ENCODE assay signal across 8 mouse cellular contexts in the genomic region with DNA sequence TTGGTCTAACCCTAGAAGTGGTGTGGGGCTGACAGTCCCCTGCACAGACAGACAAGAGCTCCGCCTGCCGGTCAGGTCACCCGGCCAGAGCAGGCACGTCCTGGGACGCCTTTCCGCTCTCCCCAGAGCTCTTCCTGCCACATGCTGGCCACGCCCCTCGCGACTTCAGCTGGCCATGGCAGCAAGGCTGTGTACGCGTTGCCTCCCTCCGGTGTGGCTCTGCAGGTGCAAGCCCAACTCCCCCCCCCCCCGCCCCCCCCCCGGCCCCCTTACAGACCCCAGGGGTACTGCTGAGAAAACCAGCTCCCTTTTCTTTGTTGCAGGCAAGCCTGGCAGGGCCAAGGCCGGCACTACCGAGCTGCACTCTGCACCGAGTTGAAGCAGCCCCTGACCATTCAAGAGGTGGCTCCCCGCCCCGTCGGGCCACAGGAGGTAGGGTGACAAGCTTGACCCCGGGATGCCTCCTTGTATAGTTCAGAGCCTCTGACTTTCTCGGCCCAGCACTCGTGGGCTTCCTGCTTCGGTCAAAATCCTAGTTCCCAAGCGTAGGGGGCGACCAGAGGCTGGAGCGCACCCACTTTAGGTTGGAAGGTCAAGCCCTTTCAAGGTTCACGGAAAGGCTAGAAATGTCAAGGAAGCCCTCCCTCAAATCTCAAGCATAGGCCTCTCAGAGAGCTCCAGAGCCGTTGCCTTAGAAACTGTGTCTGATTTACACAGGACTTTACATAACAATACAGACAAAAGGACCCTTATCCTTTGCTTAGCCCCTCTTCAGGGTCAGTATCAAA. TPM values are rescaled to one million over a fixed set of nuclear protein-coding genes. Genes with fewer than 3 reads are reported as not detected.
DNase-seq lines count a peak whose midpoint lies in the region; ATAC-seq and TF ChIP-seq lines count a peak whose summit lies in the region.

Gene Cryzl2 (plus strand): TSS at position 157 of the 788 bp plus-strand sequence.

- 0 out of 2 replicates have a peak within 1 kb of the TSS, but pooled peaks have one; percentile 23 for H3K27ac ChIP-seq in layer of hippocampus, adult 2 months
- H3K27ac ChIP-seq in intestine, embryonic 15.5 days: no peak within 1 kb of the TSS
- H3K27ac ChIP-seq in liver, embryonic 16.5 days (ENCODE audit: low read length): no peak within 1 kb of the TSS

- peak within 1 kb of the TSS; percentile 37 for H3K4me3 ChIP-seq in layer of hippocampus, adult 2 months
- H3K4me3 ChIP-seq in intestine, embryonic 15.5 days (replicated peaks): peak within 1 kb of the TSS; percentile 31
- peak within 1 kb of the TSS; percentile 49 for H3K4me3 ChIP-seq in liver, embryonic 16.5 days (ENCODE audit: low read depth, low read length)

- 11% methylated on average over 28 of the region's 29 CpGs for WGBS in intestine, embryonic 15.5 days
- 13% methylated on average over 26 of the region's 29 CpGs for WGBS in liver, embryonic 16.5 days (ENCODE audit: insufficient replicate concordance)

- no peaks in the 10 kb centered on the region for H3K36me3 ChIP-seq in intestine, embryonic 15.5 days
- no peaks in the 10 kb centered on the region for H3K36me3 ChIP-seq in liver, embryonic 16.5 days (ENCODE audit: control insufficient read depth, insufficient read depth)

- no peaks in the 10 kb centered on the region for H3K9me3 ChIP-seq in intestine, embryonic 15.5 days
- H3K9me3 ChIP-seq in liver, embryonic 16.5 days (replicated peaks; ENCODE audit: control insufficient read depth, low read length): no peaks in the 10 kb centered on the region

- H3K27me3 ChIP-seq in intestine, embryonic 15.5 days (replicated peaks): no peaks in the 10 kb centered on the region
- H3K27me3 ChIP-seq in liver, embryonic 16.5 days (ENCODE audit: control insufficient read depth, insufficient read depth, low read depth, low read length): no peaks in the 10 kb centered on the region

- no peak for DNase-seq in layer of hippocampus, adult 2 months (ENCODE audit: low spot score in 2 of 2)
- DNase-seq in layer of hippocampus, adult 18-20 months (ENCODE audit: low spot score in 2 of 2): no peak
- DNase-seq in embryo, embryonic 11 days: peak; percentile 93
- DNase-seq in neural tube, embryonic 10.5 days (ENCODE audit: extremely low spot score, low spot score): peak; percentile 89
- peak; percentile 71 for DNase-seq in testis, postnatal 14 days (ENCODE audit: low spot score)

- no peaks in the 10 kb centered on the region for H3K4me1 ChIP-seq in intestine, embryonic 15.5 days (replicated peaks)
- no peaks in the 10 kb centered on the region; the same call in none of the 2 replicates for H3K4me1 ChIP-seq in liver, embryonic 16.5 days (ENCODE audit: control insufficient read depth, low read depth, low read length)

- H3K9ac ChIP-seq in intestine, embryonic 15.5 days: peak within 1 kb of the TSS; percentile 12; the same call in 1 of the 2 replicates
- peak within 1 kb of the TSS; percentile 30; the same call in 1 of the 2 replicates for H3K9ac ChIP-seq in liver, embryonic 16.5 days (ENCODE audit: low read depth, low read length)

- peak within 1 kb of the TSS; percentile 59 for H3K4me2 ChIP-seq in intestine, embryonic 15.5 days (replicated peaks)
- peak within 1 kb of the TSS; percentile 67 for H3K4me2 ChIP-seq in liver, embryonic 16.5 days (ENCODE audit: low read depth, low read length)

- peak; percentile 78 for TF ChIP-seq CTCF in layer of hippocampus, adult 2 months (conservative IDR thresholded peaks at IDR 0.05)

- ATAC-seq in granulocyte monocyte progenitor cell, adult 5-6 weeks (replicated peaks; ENCODE audit: poor library complexity, severe bottlenecking): peak; percentile 98
- ATAC-seq in intestine, embryonic 15.5 days: peak; percentile 95
- ATAC-seq in liver, embryonic 16.5 days (ENCODE audit: low read depth): peak; percentile 92

RNA-seq across cellular contexts. Expression of gene Cryzl2, which starts in this region (rescaled TPM):
- 1 to 10 TPM; 4.3 to 5.1 TPM for total RNA-seq in layer of hippocampus, adult 2 months (2021)
- total RNA-seq in layer of hippocampus, adult 18-20 months (2021): 1 to 10 TPM; 5.5 to 5.7 TPM
- 25.8 and 26.5 TPM in 2 replicates for total RNA-seq in granulocyte monocyte progenitor cell, adult 5-6 weeks (2014; fragmentation: Nextera tagmentation)
- total RNA-seq in granulocyte monocyte progenitor cell, adult 5-6 weeks (2017): 10.6 and 18.9 TPM in 2 replicates
- polyA plus RNA-seq in intestine, embryonic 15.5 days (2015; fragmentation: Nextera tagmentation; extraction: Ambion mirVana): 9.3 and 11.4 TPM in 2 replicates
- 8.5 and 10.3 TPM in 2 replicates for polyA plus RNA-seq in liver, embryonic 16.5 days (2015; fragmentation: Nextera tagmentation; extraction: Ambion mirVana)

Comparison
In these comparisons a context has a peak if more than half of its experiments do, and no peak if none do; other contexts are left out.
1. DNase-seq: peak in embryo, embryonic 11 days (single experiment), neural tube, embryonic 10.5 days (single experiment) and testis, postnatal 14 days (single experiment); none in layer of hippocampus, adult 2 months (0 of 2) and layer of hippocampus, adult 18-20 months (0 of 2).
2. Peak in every context shown above with its lines, with median percentiles within 50 percentile points of each other: H3K4me3 ChIP-seq and ATAC-seq.